Mouse (Mus musculus) ES-E14 (cell line): ENCODE measurements at regions not wholly inside any gene's neighbourhood (a gene's known extent, or its start where the extent isn't known, plus 50 kb on each side); places are given as distances from the start of the nearest gene placed in this dataset.

Experiments used
- CHD2 ChIP-seq: IDR thresholded peaks from 2 replicates; pipeline ENCODE4 v1.6.1; 2014; ENCODE audit warnings: mild to moderate bottlenecking, low read depth, low read length, inconsistent platforms
- MAFK ChIP-seq: IDR thresholded peaks from 2 replicates; pipeline ENCODE4 v1.6.1; 2014; ENCODE audit warnings: mild to moderate bottlenecking, low read depth, low read length, inconsistent platforms; ENCODE audit not compliant: insufficient read depth

DNA sequence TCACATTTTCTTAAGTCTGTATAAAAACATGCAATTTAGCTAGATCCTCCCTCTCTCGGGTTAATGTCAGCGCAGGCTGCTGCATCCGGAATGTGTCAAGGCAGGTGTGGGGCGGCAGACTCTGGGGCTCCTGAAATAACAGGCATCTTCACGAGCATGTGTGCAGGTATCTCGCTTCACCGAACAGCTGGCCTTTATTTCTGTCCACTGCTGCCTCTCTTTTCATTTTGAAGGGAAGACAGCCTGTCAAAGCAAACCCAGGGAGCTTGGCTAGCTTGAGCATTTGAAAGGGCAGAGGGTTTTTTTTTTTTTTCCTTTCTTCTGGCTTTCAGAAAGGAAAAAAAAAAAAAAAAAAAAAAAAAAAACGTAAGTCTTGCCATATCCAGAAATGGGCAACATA, 230.4 kb upstream of the Xylt1 start:
- TF ChIP-seq CHD2 (no peak), MAFK (no peak)
